Mouse (Mus musculus) C2C12 (cell line): ENCODE data around the gene Lpo. TPM values are rescaled to one million over a fixed set of nuclear protein-coding genes. Genes with fewer than 3 reads are reported as not detected.

ENCODE experiments used
- H3K27me3 ChIP-seq: one replicate; pipeline ENCODE4 v1.6.1; 2011; ENCODE audit not compliant: control insufficient read depth, insufficient read depth, insufficient read length
- H3K36me3 ChIP-seq: one replicate; pipeline ENCODE4 v1.6.1; 2011; ENCODE audit not compliant: control insufficient read depth, insufficient read depth
- H3K4me3 ChIP-seq: one replicate; pipeline ENCODE4 v1.5.1; 2011; ENCODE audit warnings: mild to moderate bottlenecking, control low read depth; ENCODE audit not compliant: poor library complexity, insufficient read depth, severe bottlenecking
- H3K79me2 ChIP-seq: one replicate; pipeline ENCODE4 v1.6.1; 2011; ENCODE audit not compliant: control insufficient read depth, insufficient read depth
- H3K79me3 ChIP-seq: one replicate; pipeline ENCODE4 v1.6.1; 2011; ENCODE audit warnings: low read depth, control low read depth
- H3ac ChIP-seq: one replicate; pipeline ENCODE3; 2011; ENCODE audit warnings: low read depth; ENCODE audit not compliant: control insufficient read depth, insufficient read length
- CEBPB ChIP-seq: IDR thresholded peaks from one replicate; pipeline ENCODE4 v1.6.1; 2011; ENCODE audit warnings: low read depth, mild to moderate bottlenecking, control low read depth, moderate library complexity
- CTCF ChIP-seq: IDR thresholded peaks from one replicate; pipeline ENCODE4 v1.5.1; 2011; ENCODE audit not compliant: control insufficient read depth, insufficient read depth, insufficient read length
- FOSL1 ChIP-seq: IDR thresholded peaks from one replicate; pipeline ENCODE4 v1.8.0; 2011; ENCODE audit warnings: mild to moderate bottlenecking, low read length; ENCODE audit not compliant: poor library complexity, insufficient read depth, severe bottlenecking
- MAX ChIP-seq: IDR thresholded peaks from one replicate; pipeline ENCODE4 v1.6.1; 2011; ENCODE audit warnings: mild to moderate bottlenecking, control low read depth
- MYOD1 ChIP-seq: IDR thresholded peaks from one replicate; pipeline ENCODE4 v1.6.1; 2011; ENCODE audit warnings: low read depth; ENCODE audit not compliant: control insufficient read depth, insufficient read length
- MYOG ChIP-seq: IDR thresholded peaks from one replicate; pipeline ENCODE4 v1.6.1; 2011; ENCODE audit not compliant: control insufficient read depth, insufficient read length; ENCODE audit errors: extremely low read depth
- USF1 ChIP-seq: IDR thresholded peaks from one replicate; pipeline ENCODE4 v1.6.1; 2011; ENCODE audit warnings: low read depth, mild to moderate bottlenecking, control low read depth, moderate library complexity
- polyA plus RNA-seq: library from polyadenylated mRNA; unstranded; fragments of >200 nt; fragmentation: generic; extraction: Trizol; gene quantifications from one replicate; pipeline ENCODE4 v1.2.1, GENCODE M21; 2012; ENCODE audit warnings: missing spikeins

Lpo gene
- polyA plus RNA-seq, 1 experiment = not detected

GRCm38 (mm10) chr11:87814831-87815230 is 13.3 kb downstream of the Lpo start:
- no peaks in the 10 kb centered on the region for H3K36me3 ChIP-seq
- H3K27me3 ChIP-seq = peaks cover 55% of the 10 kb centered on the region
- H3K4me3 ChIP-seq = no peak overlapping the region
- H3K79me2 ChIP-seq = no peaks in the 10 kb centered on the region
- H3K79me3 ChIP-seq = no peaks in the 10 kb centered on the region
- H3ac ChIP-seq = no peak overlapping the region
- TF ChIP-seq MAX = no peak
- TF ChIP-seq MYOD1 = no peak
- TF ChIP-seq MYOG = no peak
- TF ChIP-seq USF1 = no peak
- TF ChIP-seq CTCF = no peak
- TF ChIP-seq CEBPB = no peak
- TF ChIP-seq FOSL1 = no peak

GRCm38 (mm10) chr11:87811396-87811795 is 16.7 kb downstream of the Lpo start:
- no peak for TF ChIP-seq USF1
- TF ChIP-seq CEBPB = no peak
- no peak for TF ChIP-seq MYOD1
- no peak for TF ChIP-seq MYOG
- no peak for TF ChIP-seq MAX
- no peak for TF ChIP-seq FOSL1
- no peak for TF ChIP-seq CTCF
- H3K79me2 ChIP-seq = no peaks in the 10 kb centered on the region
- H3K36me3 ChIP-seq = no peaks in the 10 kb centered on the region
- no peaks in the 10 kb centered on the region for H3K79me3 ChIP-seq
- H3ac ChIP-seq = no peak overlapping the region
- no peak overlapping the region for H3K4me3 ChIP-seq
- H3K27me3 ChIP-seq = peaks cover 44% of the 10 kb centered on the region

- H3K79me3 ChIP-seq = no peaks in the 10 kb centered on the region
- H3K27me3 ChIP-seq = peaks cover 32% of the 10 kb centered on the region
- no peak overlapping the region for H3K4me3 ChIP-seq
- TF ChIP-seq MYOD1 = no peak
- no peak for TF ChIP-seq USF1
- no peak for TF ChIP-seq CTCF
- TF ChIP-seq FOSL1 = no peak
- TF ChIP-seq MAX = no peak
- no peak for TF ChIP-seq MYOG
- TF ChIP-seq CEBPB = no peak
- no peak overlapping the region for H3ac ChIP-seq
- H3K36me3 ChIP-seq = no peaks in the 10 kb centered on the region
- H3K79me2 ChIP-seq = no peaks in the 10 kb centered on the region
Measured at GRCm38 (mm10) chr11:87808236-87808635, 19.9 kb downstream of the Lpo start.

- TF ChIP-seq CEBPB (no peak), MYOG (no peak), FOSL1 (no peak), MAX (no peak), CTCF (no peak), USF1 (no peak), MYOD1 (no peak)
- H3K27me3 ChIP-seq = peaks cover 32% of the 10 kb centered on the region
Measured at GRCm38 (mm10) chr11:87807433-87807832, 20.7 kb downstream of the Lpo start.

GRCm38 (mm10) chr11:87805448-87805847 is 22.6 kb downstream of the Lpo start:
- TF ChIP-seq USF1 (no peak), MYOG (no peak), MYOD1 (no peak), FOSL1 (no peak), CTCF (no peak), MAX (no peak), CEBPB (no peak)
- Histone ChIP-seq H3K36me3 (no peaks in the 10 kb centered on the region), H3K79me3 (no peaks in the 10 kb centered on the region), H3K4me3 (no peak overlapping the region), H3K27me3 (peaks cover 28% of the 10 kb centered on the region), H3ac (no peak overlapping the region), H3K79me2 (no peaks in the 10 kb centered on the region)

More at GRCm38 (mm10) chr11:87807433-87807832, 20.7 kb downstream of the Lpo start:
- Histone ChIP-seq H3K79me3 (no peaks in the 10 kb centered on the region), H3K4me3 (no peak overlapping the region), H3K36me3 (no peaks in the 10 kb centered on the region), H3ac (no peak overlapping the region), H3K79me2 (no peaks in the 10 kb centered on the region)

- Histone ChIP-seq H3K79me2 (no peaks in the 10 kb centered on the region), H3K79me3 (no peaks in the 10 kb centered on the region), H3K4me3 (no peak overlapping the region), H3ac (no peak overlapping the region), H3K27me3 (peaks cover 23% of the 10 kb centered on the region), H3K36me3 (no peaks in the 10 kb centered on the region)
- TF ChIP-seq MYOD1 (no peak), USF1 (no peak), MYOG (no peak), FOSL1 (no peak), CEBPB (no peak), CTCF (no peak), MAX (no peak)
Measured at GRCm38 (mm10) chr11:87802621-87803020, 25.5 kb downstream of the Lpo start.
